Mouse (Mus musculus) heart, postnatal 0 days (tissue): ENCODE data around the gene Wdr75.

ENCODE experiments used
- CTCF ChIP-seq: IDR thresholded peaks from 2 replicates; pipeline ENCODE4 v1.5.1; 2016; ENCODE audit warnings: antibody characterized with exemption, control low read depth, low read depth
- EP300 ChIP-seq: IDR thresholded peaks from 2 replicates; pipeline ENCODE4 v1.6.1; 2016; ENCODE audit warnings: antibody characterized with exemption, low read depth

- TF ChIP-seq CTCF (no peak), EP300 (no peak)
Observed at GRCm38 (mm10) chr1:45865316-45865715, 70.3 kb downstream of the Wdr75 start.
